Mouse (Mus musculus): ENCODE measurements around the gene Sema3e.

The Sema3e gene

DNA sequence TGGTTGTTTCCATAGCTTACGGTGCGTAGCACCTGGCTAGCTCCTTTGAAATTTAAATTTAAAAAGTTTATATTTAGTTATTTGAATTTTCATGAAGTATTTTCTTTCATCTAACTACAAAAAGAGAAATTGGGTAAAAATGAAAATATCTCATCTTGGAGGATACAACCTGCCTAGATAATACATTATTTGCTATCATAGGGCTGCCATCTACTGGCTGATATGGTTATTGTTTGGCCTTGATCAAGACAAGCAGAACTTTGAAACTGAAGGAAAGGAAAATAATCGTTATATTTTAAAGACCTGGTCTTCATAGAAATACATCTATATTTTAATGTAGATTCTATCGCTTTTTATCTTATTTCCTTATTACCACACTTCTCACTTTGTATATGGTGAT, 193.6 kb downstream of the Sema3e start:
- DNase-seq: no peak

DNA sequence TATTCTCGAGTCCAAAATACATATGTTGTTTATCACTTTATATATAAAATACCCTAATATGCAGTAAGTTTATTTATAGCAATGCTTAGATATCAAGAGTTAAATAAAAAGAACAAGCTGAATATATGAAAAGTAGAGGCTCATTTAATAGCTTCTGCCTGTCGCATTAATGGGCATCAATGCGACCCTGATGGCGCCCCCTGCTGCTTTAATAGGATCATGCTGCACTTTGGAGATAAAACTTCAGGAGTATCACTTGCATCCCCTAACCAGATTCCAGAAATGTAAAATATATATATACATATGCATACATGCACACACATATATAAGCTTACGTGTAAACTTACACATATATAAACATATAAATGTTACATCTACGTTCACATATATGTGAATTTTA, 199.4 kb downstream of the Sema3e start:
- DNase-seq: no peak

DNA sequence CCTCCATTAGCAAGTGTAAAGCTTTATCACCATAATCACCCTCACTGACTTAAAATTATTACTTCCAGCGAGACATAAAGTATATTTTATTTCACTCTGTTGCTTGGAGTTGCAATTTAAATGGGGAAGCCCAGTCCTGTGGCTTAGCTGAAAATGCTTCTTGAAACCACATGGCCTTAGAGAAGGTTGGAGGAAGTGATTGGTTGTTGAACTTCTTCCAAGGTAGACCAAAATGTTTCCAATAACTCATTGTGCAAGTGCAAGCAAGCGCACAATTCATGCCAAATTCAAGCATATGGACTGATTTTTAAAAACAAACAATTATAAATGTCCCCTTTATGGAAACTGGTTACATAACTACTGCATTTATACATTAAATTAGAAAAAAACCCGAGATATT, 206.0 kb downstream of the Sema3e start:
- no peak for DNase-seq

DNA sequence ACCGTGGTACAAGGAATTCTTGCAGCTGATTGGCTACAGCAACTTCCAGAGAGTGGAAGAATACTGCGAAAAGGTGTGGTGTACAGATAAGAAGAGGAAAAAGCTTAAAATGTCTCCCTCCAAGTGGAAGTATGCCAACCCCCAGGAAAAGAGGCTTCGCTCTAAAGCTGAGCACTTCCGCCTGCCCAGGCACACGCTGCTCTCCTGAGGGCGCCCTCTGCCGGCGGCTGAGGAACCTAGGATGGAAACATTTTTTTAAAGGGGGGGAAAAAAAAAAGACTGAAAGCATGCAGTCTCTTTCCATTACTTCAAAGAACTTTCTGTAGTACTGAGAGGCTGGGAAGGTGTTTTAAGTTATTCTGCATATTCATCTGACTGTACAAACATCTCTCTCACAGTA, 227.5 kb downstream of the Sema3e start:
- DNase-seq: no peak

DNA sequence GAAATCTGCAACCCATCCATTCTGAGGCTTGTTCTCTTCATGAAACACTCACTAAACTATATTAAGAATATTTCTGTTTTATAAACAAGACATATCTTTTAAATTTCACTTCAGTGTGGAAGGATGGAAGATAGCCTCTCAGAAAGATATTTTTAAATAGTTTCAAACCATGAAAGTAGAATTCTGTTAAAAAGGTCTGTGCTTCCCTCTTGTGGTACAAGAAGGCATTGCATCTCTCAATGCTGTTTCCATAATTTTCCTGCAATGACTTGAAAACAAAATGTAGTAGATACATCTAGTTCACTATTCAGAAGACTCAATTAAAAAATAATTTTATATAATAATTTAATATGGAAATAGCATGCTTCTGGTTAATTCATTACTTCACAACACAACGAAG, 228.3 kb downstream of the Sema3e start:
- DNase-seq: no peak

DNA sequence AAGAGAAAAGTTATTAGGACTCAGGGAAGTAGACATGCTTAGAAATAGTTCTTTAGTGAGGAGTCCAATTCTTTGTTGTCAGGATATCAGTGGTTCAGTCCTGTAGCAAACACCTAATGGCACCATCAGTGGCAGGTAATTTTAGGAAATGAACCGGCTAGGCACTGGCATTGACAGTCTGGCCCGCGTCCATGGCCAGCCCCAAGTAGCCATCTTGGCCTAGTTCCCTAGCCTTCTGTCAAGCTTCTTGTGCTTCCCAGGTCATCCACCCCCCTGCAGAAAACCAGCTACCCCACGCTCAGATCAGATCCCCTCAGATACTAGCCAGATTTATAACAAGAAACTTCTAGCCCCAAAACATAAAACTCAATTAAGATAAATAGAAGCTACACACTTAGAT, 235.1 kb downstream of the Sema3e start:
- no peak for DNase-seq

DNA sequence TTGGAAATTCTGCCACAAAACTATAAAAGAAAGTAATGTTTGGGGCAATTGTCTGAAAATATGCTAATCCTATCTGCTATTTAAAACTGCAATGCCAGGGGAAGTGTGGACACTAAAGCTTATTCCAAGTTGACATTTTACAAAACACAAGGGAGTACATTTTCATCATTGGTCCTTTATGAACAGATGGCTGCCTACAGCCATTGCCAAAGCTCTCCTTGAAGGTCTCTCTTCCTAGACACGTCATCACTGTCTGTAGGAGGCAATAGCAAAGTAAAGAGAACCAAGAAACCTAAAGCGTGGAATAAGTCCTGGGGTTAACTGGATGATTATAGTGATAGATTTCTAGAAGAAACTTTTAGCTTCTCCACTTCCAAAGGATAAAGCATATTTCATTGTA, 242.3 kb downstream of the Sema3e start:
- DNase-seq: no peak

All from thymus, postnatal 25 days (tissue).